Mouse (Mus musculus) forebrain, embryonic 14.5 days (tissue): Measurements from ENCODE around the gene Pkd1l2. TPM values are rescaled to one million over a fixed set of nuclear protein-coding genes. Genes with fewer than 3 reads are reported as not detected.

Experiments
- ATAC-seq: fragments of 200-750 bp; cut with Nextera tagmentation; 2 replicates; pipeline ENCODE4 v1.8.0; 2017; ENCODE audit warnings: mild to moderate bottlenecking, moderate library complexity
- DNase-seq: peaks from one replicate; pipeline ENCODE4 v3.0.0-alpha.2; 2015; ENCODE audit warnings: low spot score
- H3K27ac ChIP-seq: fragments of 300-500 bp; sonication (generic); 2 replicates; pipeline ENCODE4 v1.5.1; 2014; ENCODE audit warnings: low read depth, mild to moderate bottlenecking, control low read depth, low read length, moderate library complexity
- H3K27me3 ChIP-seq: fragments of 300-500 bp; sonication (generic); replicated peaks from 2 replicates; pipeline ENCODE4 v1.6.1; 2014; ENCODE audit warnings: low read length, control low read depth, mixed read lengths; ENCODE audit not compliant: control insufficient read depth, insufficient read depth
- H3K36me3 ChIP-seq: fragments of 300-500 bp; sonication (generic); 2 replicates; pipeline ENCODE4 v1.6.1; 2014; ENCODE audit warnings: low read length, control low read depth; ENCODE audit not compliant: control insufficient read depth, insufficient read depth
- H3K4me1 ChIP-seq: fragments of 300-500 bp; sonication (generic); 2 replicates; pipeline ENCODE4 v1.6.1; 2014; ENCODE audit warnings: antibody characterized with exemption, low read length, control low read depth; ENCODE audit not compliant: control insufficient read depth, insufficient read depth
- H3K4me2 ChIP-seq: fragments of 300-500 bp; sonication (generic); 2 replicates; pipeline ENCODE4 v1.6.1; 2014; ENCODE audit warnings: mild to moderate bottlenecking, control low read depth, low read length
- H3K4me3 ChIP-seq: fragments of 300-500 bp; sonication (generic); 2 replicates; pipeline ENCODE4 v1.5.1; 2014; ENCODE audit warnings: low read depth, low read length, control low read depth
- H3K9ac ChIP-seq: fragments of 300-500 bp; sonication (generic); 2 replicates; pipeline ENCODE4 v1.6.1; 2014; ENCODE audit warnings: mild to moderate bottlenecking, low read length, control low read depth, moderate library complexity
- H3K9me3 ChIP-seq: fragments of 300-500 bp; sonication (generic); replicated peaks from 2 replicates; pipeline ENCODE4 v1.6.1; 2016; ENCODE audit warnings: low read length, control low read depth, mixed read lengths; ENCODE audit not compliant: control insufficient read depth
- WGBS: fragments of 180-500 bp; shearing (Covaris S2); extraction: QIAGEN DNeasy Blood & Tissue Kit; methylation state at CpG from one replicate; pipeline ENCODE4 v1.1.7; 2014; 5-methylcytosine and 5-hydroxymethylcytosine counted together
- polyA plus RNA-seq: library from polyadenylated mRNA; unstranded; fragments of >200 nt; fragmentation: Nextera tagmentation; extraction: Ambion mirVana; gene quantifications from 2 replicates; pipeline ENCODE4 v1.2.1, GENCODE M21; 2014

The Pkd1l2 gene
- polyA plus RNA-seq, 1 experiment from 2014 or later = not detected

DNA sequence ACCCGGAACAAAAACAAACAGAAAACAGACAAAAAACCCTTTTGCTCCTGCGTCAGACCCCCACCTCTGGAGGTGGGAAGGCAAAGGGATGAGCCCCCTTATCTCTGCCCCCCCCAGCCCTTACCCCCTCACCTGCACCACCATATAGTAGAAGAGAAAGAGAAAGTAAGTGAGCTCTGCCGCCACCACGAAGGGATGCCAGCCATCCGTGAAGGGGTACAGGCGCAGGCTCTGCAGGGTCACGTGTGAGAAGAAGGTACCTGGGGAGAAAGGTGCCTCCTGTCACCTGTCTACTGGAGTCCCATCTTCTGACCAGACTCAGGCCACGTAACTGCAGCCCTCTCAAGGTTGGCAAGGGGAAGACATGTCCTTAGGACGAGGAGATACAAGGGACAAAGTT lies 70.9 kb downstream of the Pkd1l2 start:
- Histone ChIP-seq H3K27me3 (no peaks in the 10 kb centered on the region), H3K9me3 (no peaks in the 10 kb centered on the region), H3K36me3 (no peaks in the 10 kb centered on the region), H3K27ac (no peak overlapping the region), H3K4me1 (no peaks in the 10 kb centered on the region), H3K9ac (no peak overlapping the region), H3K4me2 (no peak overlapping the region), H3K4me3 (no peak overlapping the region)
- ATAC-seq (no peak), DNase-seq (no peak)
- WGBS = 89% methylated on average over 9 of the region's 9 CpGs

GRCm38 (mm10) chr8:116994016-116994716 lies 88.1 kb downstream of the Pkd1l2 start:
- Histone ChIP-seq H3K4me1 (peaks cover 8% of the 10 kb centered on the region; the same call in 1 of the 2 replicates), H3K9ac (peak overlapping the region; percentile 69; the same call in 1 of the 2 replicates), H3K27me3 (no peaks in the 10 kb centered on the region), H3K4me3 (peak overlapping the region; percentile 66), H3K4me2 (peak overlapping the region; percentile 93), H3K36me3 (no peaks in the 10 kb centered on the region), H3K9me3 (no peaks in the 10 kb centered on the region), H3K27ac (no peak overlapping the region)
- WGBS = 63% methylated on average over 11 of the region's 11 CpGs
- DNase-seq (no peak), ATAC-seq (no peak)

DNA sequence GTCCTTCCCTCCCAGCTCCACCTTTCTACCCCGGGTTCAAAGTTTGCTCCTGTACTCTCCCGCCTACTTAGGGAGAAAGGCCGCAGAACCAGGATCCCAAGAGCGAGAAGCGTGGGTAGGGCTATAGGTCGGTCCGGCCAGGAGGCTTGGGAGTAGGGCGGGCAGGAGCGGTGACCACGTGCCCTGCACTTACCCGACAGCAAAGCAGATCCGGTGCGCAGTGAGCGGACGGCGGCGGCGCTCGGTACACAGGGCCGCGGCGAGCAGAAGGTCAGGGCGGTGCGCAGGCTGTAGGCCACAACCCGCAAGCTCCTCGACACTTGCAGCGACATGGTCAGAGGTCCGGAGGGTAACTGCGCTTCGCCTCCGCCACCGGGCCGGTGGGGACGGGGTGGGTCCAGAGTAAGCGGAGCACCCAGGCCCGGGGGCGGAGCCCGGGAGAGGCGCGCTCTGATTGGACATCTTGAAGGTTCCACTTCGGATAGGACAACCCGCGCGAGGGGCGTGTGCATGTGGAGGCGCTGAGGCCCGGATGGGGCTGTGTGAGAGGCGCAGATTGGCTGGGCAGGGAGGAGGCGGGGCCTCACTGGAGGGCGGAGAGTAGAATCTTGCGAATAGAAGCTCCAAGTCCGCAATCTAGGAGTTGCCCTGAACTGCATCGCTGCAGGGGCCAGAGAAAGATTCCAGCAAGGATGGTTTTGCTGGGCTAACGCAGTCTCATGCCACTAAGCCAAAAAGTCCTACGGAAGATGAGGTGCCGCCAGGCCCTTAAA lies 89.0 kb downstream of the Pkd1l2 start, which contains the start of gene Gcsh:
TSS of gene Gcsh (minus strand) at position 443 of the 773 bp plus-strand sequence.
- under 1% methylated on average over 56 of the region's 56 CpGs for WGBS
- H3K9me3 ChIP-seq = no peaks in the 10 kb centered on the region
- H3K4me1 ChIP-seq = peaks cover 8% of the 10 kb centered on the region; the same call in 1 of the 2 replicates
- no peaks in the 10 kb centered on the region for H3K27me3 ChIP-seq
- peak within 1 kb of the TSS; percentile 69 for H3K9ac ChIP-seq
- peak; percentile 100 for ATAC-seq
- H3K4me2 ChIP-seq = peak within 1 kb of the TSS; percentile 93
- no peaks in the 10 kb centered on the region for H3K36me3 ChIP-seq
- peak; percentile 99 for DNase-seq
- H3K4me3 ChIP-seq = peak within 1 kb of the TSS; percentile 66
- H3K27ac ChIP-seq = 0 out of 2 replicates have a peak within 1 kb of the TSS, but pooled peaks have one; percentile 2

DNA sequence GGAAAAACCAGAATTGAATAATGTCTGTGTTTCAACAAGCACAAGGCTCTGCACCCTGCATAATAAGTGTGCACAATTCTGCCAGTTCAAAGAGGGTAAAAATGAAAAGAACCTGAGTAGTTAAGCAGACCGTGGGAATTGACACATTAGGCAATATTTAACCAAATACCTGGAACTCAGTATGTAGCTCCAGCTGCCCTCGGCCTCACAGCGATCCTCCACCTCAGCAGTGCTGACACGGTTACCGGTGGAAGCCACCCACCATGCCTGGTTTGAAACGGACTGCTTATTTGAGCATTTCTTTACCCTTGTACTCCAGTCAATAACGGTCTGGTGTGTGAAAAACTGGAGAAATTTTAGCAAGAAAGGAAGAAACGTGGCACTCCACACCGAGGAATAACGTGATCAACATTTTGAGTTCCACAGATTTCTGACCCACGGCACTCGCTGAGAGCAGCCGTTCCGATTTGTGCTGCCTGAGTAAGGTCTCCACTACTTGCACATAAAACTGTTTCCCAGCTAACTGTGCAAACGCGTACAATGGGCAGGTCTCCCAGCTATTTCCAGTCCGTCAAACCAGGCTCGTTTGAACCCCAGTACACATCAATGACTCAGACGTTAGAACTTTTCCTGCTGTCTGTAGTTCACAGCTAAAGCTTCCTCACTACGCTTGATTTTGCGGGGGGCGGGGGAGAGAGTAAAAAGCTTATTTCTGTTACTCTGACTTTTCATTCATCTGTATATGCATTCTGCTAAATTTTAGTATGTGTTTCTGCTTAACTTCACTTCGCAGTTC lies 89.9 kb downstream of the Pkd1l2 start:
- H3K27ac ChIP-seq = no peak overlapping the region

GRCm38 (mm10) chr8:116991241-116991640 lies 91.0 kb downstream of the Pkd1l2 start:
- H3K27ac ChIP-seq = no peak overlapping the region
- no peaks in the 10 kb centered on the region; the same call in 1 of the 2 replicates for H3K36me3 ChIP-seq
- H3K27me3 ChIP-seq = no peaks in the 10 kb centered on the region
- no peaks in the 10 kb centered on the region for H3K9me3 ChIP-seq
- ATAC-seq (no peak), DNase-seq (no peak)
- H3K4me2 ChIP-seq = no peak overlapping the region
- H3K4me1 ChIP-seq = peaks cover 8% of the 10 kb centered on the region; the same call in 1 of the 2 replicates
- WGBS = 74% methylated on average over 8 of the region's 8 CpGs
- no peak overlapping the region for H3K9ac ChIP-seq
- H3K4me3 ChIP-seq = no peak overlapping the region

More for the DNA sequence above, 89.9 kb downstream of the Pkd1l2 start:
- ATAC-seq (no peak), DNase-seq (peak; percentile 29)
- Histone ChIP-seq H3K4me1 (peaks cover 8% of the 10 kb centered on the region; the same call in 1 of the 2 replicates), H3K4me2 (peak overlapping the region; percentile 93), H3K27me3 (no peaks in the 10 kb centered on the region), H3K9me3 (no peaks in the 10 kb centered on the region), H3K9ac (peak overlapping the region; percentile 69), H3K4me3 (peak overlapping the region; percentile 66), H3K36me3 (no peaks in the 10 kb centered on the region)
- 6% methylated on average over 23 of the region's 23 CpGs for WGBS

DNA sequence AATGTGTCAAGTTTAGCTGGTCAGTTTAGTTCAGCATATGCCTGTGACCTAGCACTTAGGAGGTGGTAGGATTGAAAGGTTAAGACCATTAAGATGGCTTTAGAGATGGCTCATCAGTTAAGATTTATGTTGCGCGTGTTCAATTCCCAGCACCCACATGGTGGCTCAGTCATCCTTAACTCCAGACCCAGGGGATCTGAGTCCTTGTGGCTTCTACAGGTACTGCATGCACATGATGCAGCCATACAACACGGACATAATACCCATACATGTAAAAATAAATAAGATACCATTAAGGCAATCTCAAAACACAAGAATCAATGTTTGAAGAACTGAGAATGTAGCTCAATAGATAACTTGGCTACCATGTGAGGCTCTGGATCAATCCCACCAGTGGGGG lies 92.4 kb downstream of the Pkd1l2 start:
- Histone ChIP-seq H3K36me3 (no peaks in the 10 kb centered on the region; the same call in 1 of the 2 replicates), H3K27ac (no peak overlapping the region), H3K4me1 (peaks cover 8% of the 10 kb centered on the region; the same call in 1 of the 2 replicates), H3K9me3 (no peaks in the 10 kb centered on the region), H3K4me3 (no peak overlapping the region), H3K4me2 (no peak overlapping the region), H3K27me3 (no peaks in the 10 kb centered on the region), H3K9ac (no peak overlapping the region)
- WGBS = 94% methylated on average over 3 of the region's 3 CpGs
- DNase-seq (no peak), ATAC-seq (no peak)

DNA sequence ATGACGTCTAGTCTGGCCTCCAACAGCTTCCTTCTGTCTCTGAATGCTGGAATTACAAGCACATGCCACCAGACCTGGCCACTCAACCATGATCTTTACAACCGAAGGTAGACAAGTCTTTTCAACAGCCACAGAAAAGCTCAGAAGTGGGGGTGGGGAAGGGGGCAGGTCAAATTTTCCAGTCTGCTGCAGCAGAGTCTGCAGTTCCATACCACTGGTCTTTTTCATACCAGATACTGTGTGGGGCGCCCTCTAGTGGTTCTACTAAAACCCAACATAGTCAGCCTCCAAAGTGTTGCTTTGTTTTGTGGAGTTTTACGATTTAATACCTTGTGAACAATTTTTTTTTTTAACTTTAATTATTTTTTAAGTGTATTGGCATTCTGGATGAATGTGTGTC lies 102.1 kb downstream of the Pkd1l2 start:
- Histone ChIP-seq H3K27me3 (no peaks in the 10 kb centered on the region), H3K27ac (no peak overlapping the region), H3K9ac (no peak overlapping the region), H3K4me3 (no peak overlapping the region), H3K4me1 (no peaks in the 10 kb centered on the region), H3K36me3 (no peaks in the 10 kb centered on the region), H3K9me3 (no peaks in the 10 kb centered on the region), H3K4me2 (no peak overlapping the region)
- 10% methylated on average over 4 of the region's 4 CpGs for WGBS
- peak; percentile 80 for DNase-seq
- no peak for ATAC-seq

DNA sequence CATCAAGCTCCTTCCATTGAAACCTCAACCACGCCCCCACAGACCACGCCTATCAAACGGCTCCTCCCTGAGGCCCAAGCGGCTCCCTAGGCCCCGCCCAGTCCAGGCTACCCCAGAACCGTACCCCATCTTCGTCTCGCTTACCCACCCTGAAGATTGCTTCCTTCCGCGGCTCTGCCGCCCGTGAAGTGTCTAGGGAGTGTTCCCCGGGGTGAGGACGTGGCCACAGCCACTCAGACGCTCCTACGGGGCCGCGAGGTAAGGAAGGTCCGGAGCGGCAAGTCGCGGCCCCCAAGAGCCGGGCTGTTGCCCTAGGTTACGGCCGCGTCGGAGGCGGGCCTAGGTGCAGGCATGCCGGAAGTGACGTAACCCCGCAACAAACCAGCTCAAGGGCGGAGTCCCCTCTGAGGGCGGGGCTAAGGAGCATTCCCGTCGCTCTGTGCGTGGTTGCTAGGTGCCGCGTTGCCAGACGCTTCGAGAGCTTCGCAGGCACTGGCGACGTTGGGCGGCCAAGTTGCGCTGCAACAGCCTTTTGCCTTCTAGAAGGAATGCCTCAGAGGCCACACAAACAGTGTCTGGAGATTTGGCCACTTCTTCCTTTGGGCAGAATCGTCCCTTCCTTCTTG lies 103.5 kb downstream of the Pkd1l2 start, which contains the start of gene 1700030J22Rik:
TSS of gene 1700030J22Rik (minus strand) at position 329 of the 626 bp plus-strand sequence.
- Histone ChIP-seq H3K36me3 (no peaks in the 10 kb centered on the region), H3K4me2 (peak within 1 kb of the TSS; percentile 61), H3K9ac (peak within 1 kb of the TSS; percentile 47), H3K27ac (no peak within 1 kb of the TSS), H3K4me1 (no peaks in the 10 kb centered on the region), H3K27me3 (no peaks in the 10 kb centered on the region), H3K4me3 (peak within 1 kb of the TSS; percentile 47), H3K9me3 (no peaks in the 10 kb centered on the region)
- under 1% methylated on average over 46 of the region's 46 CpGs for WGBS
- peak; percentile 99 for DNase-seq
- ATAC-seq = peak; percentile 99
